Mouse (Mus musculus) adrenal gland, adult 18-20 months (tissue): Measurements from ENCODE around the gene Thap3. TPM values are rescaled to one million over a fixed set of nuclear protein-coding genes. Genes with fewer than 3 reads are reported as not detected.
A peak's percentile ranks its signal among the peaks of the same experiment; 100 is the strongest.

Experiments
- DNase-seq, 2 experiments: peaks; one replicate each; pipeline ENCODE4 v3.0.0; 2021 to 2022; ENCODE audit warnings: low spot score in 2 of 2
- total RNA-seq, 2 experiments: library from RNA; stranded (reverse); gene quantifications; 1 replicate in 1 of 2; 2 replicates in 1 of 2; pipeline ENCODE4 v1.2.3; 2021

The Thap3 gene
- total RNA-seq, 2 experiments from 2014 or later = 18.2 to 19.9 TPM

- peak in 1 of 2 experiments; percentile 42 for DNase-seq
Measured at GRCm38 (mm10) chr4:152009076-152010051, 20.6 kb upstream of the Thap3 start.

DNA sequence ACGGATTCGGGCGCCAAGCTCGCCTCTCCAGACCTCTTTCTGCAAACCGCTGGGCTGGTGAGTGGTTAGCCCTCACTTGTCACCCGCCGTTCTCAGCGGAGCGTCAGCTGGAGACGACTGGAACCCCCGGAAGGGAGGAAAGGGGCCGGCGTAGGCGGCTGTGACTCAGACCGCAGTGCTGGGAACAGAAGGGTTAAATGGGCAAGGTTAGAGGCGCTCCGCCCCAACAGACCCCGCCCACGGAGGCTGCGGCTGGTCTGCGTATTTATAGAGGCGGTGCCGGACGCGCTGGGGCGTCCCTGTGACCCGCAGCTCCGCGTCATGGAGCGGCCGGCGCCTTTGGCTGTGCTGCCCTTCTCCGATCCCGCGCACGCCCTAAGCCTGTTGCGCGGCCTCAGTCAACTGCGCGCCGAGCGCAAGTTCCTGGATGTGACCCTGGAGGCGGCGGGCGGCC is 19.9 kb upstream of the Thap3 start, which contains the start of gene Klhl21:
Klhl21 (plus strand) TSS at position 182 of the 454 bp plus-strand sequence.
- peak; percentile 97 for DNase-seq

- DNase-seq = no peak
Measured at GRCm38 (mm10) chr4:152008148-152008500, 19.3 kb upstream of the Thap3 start.

- no peak for DNase-seq
Measured at GRCm38 (mm10) chr4:152007481-152008147, 18.8 kb upstream of the Thap3 start.

DNA sequence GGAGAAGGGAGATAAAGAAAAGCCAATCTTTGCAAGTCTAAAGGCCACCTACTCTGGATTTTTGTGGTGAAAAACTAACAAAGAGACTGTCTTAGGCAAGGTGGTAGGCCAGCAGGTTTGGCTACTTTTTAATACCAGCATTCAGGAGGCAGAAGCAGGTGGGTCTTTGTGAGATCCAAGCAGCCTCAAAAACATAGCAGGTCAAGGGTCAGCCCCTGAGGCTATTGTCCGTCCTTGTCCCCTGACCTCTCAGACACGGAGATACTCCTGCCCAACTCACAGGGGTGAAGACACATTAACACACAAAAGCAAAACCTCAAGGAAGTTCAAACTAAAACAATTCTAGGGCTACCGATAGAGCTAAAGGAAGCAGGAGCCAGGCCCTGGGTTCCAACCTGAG is 18.0 kb upstream of the Thap3 start:
- no peak for DNase-seq

GRCm38 (mm10) chr4:152006137-152006536 is 17.3 kb upstream of the Thap3 start:
- no peak for DNase-seq

GRCm38 (mm10) chr4:152002063-152002462 is 13.3 kb upstream of the Thap3 start:
- DNase-seq = no peak

DNA sequence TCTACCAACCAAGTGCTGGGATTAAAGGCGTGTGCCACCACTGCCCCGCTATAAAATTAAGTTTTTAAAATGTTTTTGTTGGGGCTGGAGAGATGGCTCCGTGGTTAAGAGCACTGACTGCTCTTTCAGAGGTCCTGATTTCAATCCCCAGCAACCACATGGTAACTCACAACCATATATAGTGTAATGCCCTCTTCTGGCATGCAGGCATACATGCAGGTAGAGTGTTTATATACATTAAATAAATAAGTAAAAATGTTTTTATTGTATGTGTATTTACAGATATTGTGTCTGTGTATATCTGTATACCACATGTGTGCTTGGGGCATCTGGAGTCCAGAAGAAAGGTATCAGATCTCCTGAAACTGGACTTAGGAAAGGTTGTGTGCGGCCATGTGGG is 12.5 kb upstream of the Thap3 start:
- no peak for DNase-seq

- no peak for DNase-seq
Measured at GRCm38 (mm10) chr4:152000906-152001305, 12.1 kb upstream of the Thap3 start.

DNA sequence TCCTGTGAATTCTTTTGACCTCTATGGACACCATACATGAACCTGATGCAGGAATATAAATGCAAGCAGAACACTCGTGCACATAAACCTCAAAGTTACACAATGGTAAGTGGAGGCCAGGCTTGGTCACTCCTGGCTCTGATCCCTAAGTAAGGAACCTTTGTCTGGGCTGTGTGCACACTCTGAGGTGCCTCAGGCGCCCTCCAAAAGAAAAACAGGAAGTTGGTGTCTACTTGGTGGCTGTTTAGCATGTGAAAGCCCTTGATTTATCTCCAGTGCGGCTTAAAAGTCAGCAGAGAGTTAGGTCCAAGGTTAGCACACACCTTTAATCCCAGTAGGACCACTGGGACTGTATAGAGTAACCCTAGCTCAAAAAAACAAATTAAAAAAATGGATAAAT is 10.7 kb upstream of the Thap3 start:
- DNase-seq = no peak

DNA sequence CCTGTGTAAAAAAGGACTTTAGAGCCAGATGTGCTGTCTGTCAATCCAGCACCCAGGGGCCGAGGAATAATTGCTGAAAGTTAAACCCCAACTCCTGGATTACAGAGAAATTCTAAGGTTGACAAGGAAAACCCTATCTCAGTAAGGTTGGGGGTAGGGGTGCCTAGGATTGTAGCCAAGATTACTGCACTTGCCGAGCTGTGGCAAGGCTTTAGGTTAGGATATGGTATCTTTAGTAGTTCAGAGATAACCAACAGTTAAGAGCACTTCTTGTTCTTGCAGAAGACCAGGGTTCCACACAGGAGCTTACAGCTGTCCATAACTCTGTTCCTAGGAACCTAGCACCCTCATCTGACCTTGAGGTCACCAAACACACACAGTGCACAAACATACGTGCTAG is 8.9 kb upstream of the Thap3 start:
- DNase-seq = no peak

- no peak for DNase-seq
Measured at GRCm38 (mm10) chr4:151996951-151997222, 8.1 kb upstream of the Thap3 start.

DNA sequence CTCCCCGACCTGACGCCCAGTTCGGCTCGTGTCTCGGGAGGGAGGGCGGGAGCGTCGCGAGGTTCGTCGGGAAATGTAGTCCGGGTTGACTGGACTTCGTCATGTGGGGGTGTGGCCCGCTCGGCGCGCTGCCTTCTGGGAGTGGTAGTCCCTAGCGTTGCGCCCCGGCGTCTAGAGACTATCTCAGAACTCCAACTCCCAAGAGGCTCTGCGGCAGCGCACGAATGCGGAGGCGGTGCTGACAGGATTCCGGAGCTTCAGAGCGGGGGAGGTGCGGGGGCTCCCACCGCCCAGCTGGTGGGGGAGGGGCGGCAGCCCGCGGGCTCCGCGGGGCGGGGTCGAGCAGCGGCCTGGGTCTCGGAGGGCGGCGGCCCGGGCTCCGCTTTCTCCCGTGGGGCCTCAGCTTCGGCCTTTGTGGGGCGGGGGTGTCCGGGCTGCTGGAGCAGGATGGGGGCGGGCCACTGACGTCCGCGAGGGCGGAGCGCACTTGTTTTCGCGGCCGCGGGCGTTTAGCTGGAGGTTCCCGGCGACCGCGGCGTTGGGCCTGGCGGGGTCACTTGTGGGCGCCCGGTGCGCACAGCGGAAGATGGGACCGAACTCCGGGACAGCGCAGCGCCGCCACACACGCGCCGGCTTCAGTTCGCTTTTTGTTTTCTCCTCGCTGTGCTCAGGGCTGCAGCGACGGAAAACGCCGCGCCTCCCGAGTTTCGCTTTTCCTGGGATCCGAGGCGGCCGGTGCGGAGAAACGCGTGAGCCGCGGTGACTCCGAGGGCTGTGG is 7.6 kb upstream of the Thap3 start, which contains the start of gene Phf13:
Phf13 (minus strand) TSS at position 86 of the 778 bp plus-strand sequence.
- peak; percentile 93 to 95 for DNase-seq

GRCm38 (mm10) chr4:151995371-151996172 is 6.8 kb upstream of the Thap3 start:
- peak; percentile 50 to 63 for DNase-seq

- peak; percentile 51 to 52 for DNase-seq
Measured at GRCm38 (mm10) chr4:151994228-151995171, 5.7 kb upstream of the Thap3 start.

DNA sequence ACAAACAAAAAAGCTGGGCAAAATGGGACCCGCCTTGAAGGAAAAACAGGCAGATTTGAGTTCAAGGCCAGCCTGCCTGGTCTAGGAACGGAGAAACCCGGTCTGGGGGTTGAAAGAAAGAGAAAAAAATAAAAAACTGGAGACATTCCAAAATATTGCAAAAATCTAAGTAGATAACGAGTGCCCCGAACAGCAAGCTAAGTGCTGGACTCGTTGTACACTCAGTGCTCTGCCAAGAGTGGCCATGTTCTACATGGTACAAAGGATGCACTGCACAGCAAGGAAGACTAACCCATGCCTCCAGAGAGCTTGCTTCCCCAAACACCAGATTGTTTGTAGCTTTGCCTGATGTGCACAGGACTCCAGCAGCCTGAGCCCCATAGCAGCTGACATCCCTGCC is 4.2 kb upstream of the Thap3 start:
- DNase-seq = no peak

- DNase-seq = no peak
Measured at GRCm38 (mm10) chr4:151992091-151992490, 3.3 kb upstream of the Thap3 start.

- DNase-seq = no peak
Measured at GRCm38 (mm10) chr4:151989110-151989488, 302 bp upstream of the Thap3 start.

- DNase-seq = no peak
Measured at GRCm38 (mm10) chr4:151988014-151988341, 819 bp downstream of the Thap3 start.

DNA sequence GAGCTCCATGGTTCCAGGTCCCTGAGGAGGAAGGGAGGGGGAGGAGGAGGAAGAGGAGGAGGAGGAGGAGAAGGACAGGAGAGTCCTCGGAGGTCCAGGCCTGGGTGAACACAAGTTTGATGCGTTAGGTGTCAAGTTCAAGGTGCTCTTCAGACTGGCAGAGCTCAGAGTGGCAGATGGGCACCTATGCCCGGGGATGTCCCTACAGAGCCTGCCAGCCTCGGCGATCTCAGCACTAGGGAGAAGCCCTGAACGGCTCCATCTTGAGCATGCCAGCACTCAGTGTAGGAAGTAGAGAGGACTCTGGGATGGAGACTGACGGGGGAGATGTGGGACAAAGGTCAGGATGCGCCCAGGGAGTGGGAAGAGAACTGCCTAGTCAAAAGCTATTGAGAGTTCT is 2.1 kb downstream of the Thap3 start:
- DNase-seq = no peak
